Mouse (Mus musculus): Measurements from ENCODE around the gene Lbr.

- no peak for TF ChIP-seq POLR2A (IDR thresholded peaks at IDR 0.05; ENCODE audit: insufficient read depth, low read length)
- no peak for TF ChIP-seq CTCF (IDR thresholded peaks at IDR 0.05; ENCODE audit: low read depth, low read length)
- TF ChIP-seq EP300 (IDR thresholded peaks at IDR 0.05; ENCODE audit: insufficient read depth, low read depth, low read length), result no peak
Measured at GRCm38 (mm10) chr1:181873086-181873920, 30.5 kb upstream of the Lbr start.

Measured in ES-Bruce4 (cell line).